Mouse (Mus musculus) kidney, embryonic 16.5 days (tissue): Measurements from ENCODE around the gene Espn. TPM values are rescaled to one million over a fixed set of nuclear protein-coding genes. Genes with fewer than 3 reads are reported as not detected.
A peak's percentile ranks its signal among the peaks of the same experiment; 100 is the strongest.

Source experiments
- ATAC-seq: fragments of 200-750 bp; cut with Nextera tagmentation; 2 replicates; pipeline ENCODE4 v1.8.0; 2017; ENCODE audit warnings: moderate TSS enrichment; ENCODE audit not compliant: low FRiP score, low TSS enrichment
- H3K27ac ChIP-seq: fragments of 300-500 bp; sonication (generic); 2 replicates; pipeline ENCODE4 v1.5.1; 2014; ENCODE audit warnings: low read length
- H3K27me3 ChIP-seq: fragments of 300-500 bp; sonication (generic); 2 replicates; pipeline ENCODE4 v1.6.1; 2014; ENCODE audit warnings: low read length, control low read depth, mixed read lengths; ENCODE audit not compliant: insufficient read depth
- H3K36me3 ChIP-seq: fragments of 300-500 bp; sonication (generic); 2 replicates; pipeline ENCODE4 v1.6.1; 2014; ENCODE audit warnings: low read length, control low read depth, mixed read lengths; ENCODE audit not compliant: insufficient read depth
- H3K4me1 ChIP-seq: fragments of 300-500 bp; sonication (generic); 2 replicates; pipeline ENCODE4 v1.6.1; 2014; ENCODE audit warnings: low read length, control low read depth, mixed read lengths; ENCODE audit not compliant: insufficient read depth
- H3K4me2 ChIP-seq: fragments of 300-500 bp; sonication (generic); replicated peaks from 2 replicates; pipeline ENCODE4 v1.6.1; 2014; ENCODE audit warnings: low read depth, low read length
- H3K4me3 ChIP-seq: fragments of 300-500 bp; sonication (generic); 2 replicates; pipeline ENCODE4 v1.5.1; 2014; ENCODE audit warnings: mild to moderate bottlenecking, low read length
- H3K9ac ChIP-seq: fragments of 300-500 bp; sonication (generic); replicated peaks from 2 replicates; pipeline ENCODE4 v1.6.1; 2014; ENCODE audit warnings: low read length
- H3K9me3 ChIP-seq: fragments of 300-500 bp; sonication (generic); 2 replicates; pipeline ENCODE4 v1.6.1; 2016; ENCODE audit warnings: low read length, control low read depth
- WGBS: fragments of 180-500 bp; shearing (Covaris S2); extraction: QIAGEN DNeasy Blood & Tissue Kit; methylation state at CpG from one replicate; pipeline ENCODE4 v1.1.7; 2014; 5-methylcytosine and 5-hydroxymethylcytosine counted together
- polyA plus RNA-seq: library from polyadenylated mRNA; unstranded; fragments of >200 nt; fragmentation: Nextera tagmentation; extraction: Ambion mirVana; gene quantifications from 2 replicates; pipeline ENCODE4 v1.2.1, GENCODE M21; 2015

Gene Espn
- polyA plus RNA-seq, 1 experiment from 2014 or later: 22.2 TPM

GRCm38 (mm10) chr4:152094233-152094632 lies 57.9 kb downstream of the Espn start:
- Histone ChIP-seq H3K27ac (no peak overlapping the region), H3K9me3 (no peaks in the 10 kb centered on the region), H3K4me3 (no peak overlapping the region), H3K9ac (no peak overlapping the region), H3K27me3 (no peaks in the 10 kb centered on the region), H3K4me1 (peaks cover 24% of the 10 kb centered on the region), H3K4me2 (no peak overlapping the region), H3K36me3 (no peaks in the 10 kb centered on the region)
- ATAC-seq: no peak
- 86% methylated on average over 12 of the region's 12 CpGs for WGBS

- Histone ChIP-seq H3K9ac (peak overlapping the region; percentile 51), H3K4me1 (peaks cover 28% of the 10 kb centered on the region), H3K27ac (peak overlapping the region; percentile 52)
Measured at GRCm38 (mm10) chr4:152092751-152093293, 59.3 kb downstream of the Espn start.

GRCm38 (mm10) chr4:152090191-152090590 lies 62.0 kb downstream of the Espn start:
- H3K4me3 ChIP-seq: no peak overlapping the region
- H3K9ac ChIP-seq: 0 out of 2 replicates have a peak overlapping the region, but pooled peaks have one; percentile 20
- no peak overlapping the region for H3K27ac ChIP-seq
- H3K4me2 ChIP-seq: no peak overlapping the region
- ATAC-seq: no peak
- WGBS: 79% methylated on average over 9 of the region's 9 CpGs
- H3K36me3 ChIP-seq: no peaks in the 10 kb centered on the region
- no peaks in the 10 kb centered on the region for H3K9me3 ChIP-seq
- H3K27me3 ChIP-seq: no peaks in the 10 kb centered on the region
- H3K4me1 ChIP-seq: peaks cover 28% of the 10 kb centered on the region

More at GRCm38 (mm10) chr4:152092751-152093293, 59.3 kb downstream of the Espn start:
- 0 out of 2 replicates have a peak, but pooled peaks have one; percentile 19 for ATAC-seq
- Histone ChIP-seq H3K36me3 (no peaks in the 10 kb centered on the region), H3K4me3 (no peak overlapping the region), H3K9me3 (no peaks in the 10 kb centered on the region), H3K27me3 (no peaks in the 10 kb centered on the region), H3K4me2 (no peak overlapping the region)
- 46% methylated on average over 8 of the region's 8 CpGs for WGBS

- H3K36me3 ChIP-seq: no peaks in the 10 kb centered on the region
- H3K4me3 ChIP-seq: no peak overlapping the region
- 0 out of 2 replicates have a peak overlapping the region, but pooled peaks have one; percentile 4 for H3K9ac ChIP-seq
- peak overlapping the region; percentile 83; the same call in 1 of the 2 replicates for H3K4me2 ChIP-seq
- H3K27me3 ChIP-seq: no peaks in the 10 kb centered on the region
- H3K4me1 ChIP-seq: peaks cover 28% of the 10 kb centered on the region
- WGBS: 45% methylated on average over 8 of the region's 8 CpGs
- ATAC-seq: no peak
- H3K9me3 ChIP-seq: no peaks in the 10 kb centered on the region
- no peak overlapping the region for H3K27ac ChIP-seq
Measured at GRCm38 (mm10) chr4:152088556-152089120, 63.5 kb downstream of the Espn start.

- peak overlapping the region; percentile 87; the same call in 1 of the 2 replicates for H3K4me3 ChIP-seq
- H3K4me2 ChIP-seq: peak overlapping the region; percentile 83
- WGBS: 40% methylated on average over 4 of the region's 4 CpGs
- no peaks in the 10 kb centered on the region for H3K9me3 ChIP-seq
- H3K4me1 ChIP-seq: peaks cover 28% of the 10 kb centered on the region
- H3K36me3 ChIP-seq: no peaks in the 10 kb centered on the region
- H3K27ac ChIP-seq: no peak overlapping the region
- 0 out of 2 replicates have a peak overlapping the region, but pooled peaks have one; percentile 89 for H3K9ac ChIP-seq
- H3K27me3 ChIP-seq: no peaks in the 10 kb centered on the region
- ATAC-seq: no peak
Measured at GRCm38 (mm10) chr4:152088133-152088532, 64.0 kb downstream of the Espn start.

GRCm38 (mm10) chr4:152087211-152088081 lies 64.7 kb downstream of the Espn start:
- H3K4me1 ChIP-seq: peaks cover 22% of the 10 kb centered on the region
- peak overlapping the region; percentile 89 for H3K9ac ChIP-seq
- no peak for ATAC-seq
- peak overlapping the region; percentile 87 for H3K4me3 ChIP-seq
- H3K9me3 ChIP-seq: no peaks in the 10 kb centered on the region
- H3K27me3 ChIP-seq: no peaks in the 10 kb centered on the region
- H3K27ac ChIP-seq: peak overlapping the region; percentile 75; the same call in 1 of the 2 replicates
- H3K36me3 ChIP-seq: no peaks in the 10 kb centered on the region
- 3% methylated on average over 12 of the region's 12 CpGs for WGBS
- H3K4me2 ChIP-seq: peak overlapping the region; percentile 83

- peaks cover 18% of the 10 kb centered on the region for H3K4me1 ChIP-seq
- under 1% methylated on average over 53 of the region's 92 CpGs for WGBS
- H3K9ac ChIP-seq: peak overlapping the region; percentile 89
- peak overlapping the region; percentile 87 for H3K4me3 ChIP-seq
- peak overlapping the region; percentile 83 for H3K4me2 ChIP-seq
- no peaks in the 10 kb centered on the region for H3K27me3 ChIP-seq
- H3K36me3 ChIP-seq: no peaks in the 10 kb centered on the region
- H3K27ac ChIP-seq: peak overlapping the region; percentile 75
- peak; percentile 89 for ATAC-seq
- H3K9me3 ChIP-seq: no peaks in the 10 kb centered on the region
Measured at GRCm38 (mm10) chr4:152086505-152087210, 65.5 kb downstream of the Espn start.

- Histone ChIP-seq H3K27me3 (no peaks in the 10 kb centered on the region), H3K9ac (no peak overlapping the region), H3K4me2 (no peak overlapping the region), H3K9me3 (no peaks in the 10 kb centered on the region), H3K4me3 (no peak overlapping the region), H3K4me1 (peaks cover 18% of the 10 kb centered on the region), H3K27ac (no peak overlapping the region), H3K36me3 (no peaks in the 10 kb centered on the region)
- WGBS: 87% methylated on average over 7 of the region's 7 CpGs
- no peak for ATAC-seq
Measured at GRCm38 (mm10) chr4:152084616-152085015, 67.6 kb downstream of the Espn start.

GRCm38 (mm10) chr4:152083611-152084220 lies 68.5 kb downstream of the Espn start:
- Histone ChIP-seq H3K36me3 (no peaks in the 10 kb centered on the region), H3K4me3 (no peak overlapping the region), H3K9me3 (no peaks in the 10 kb centered on the region), H3K4me1 (peaks cover 15% of the 10 kb centered on the region), H3K27me3 (no peaks in the 10 kb centered on the region), H3K27ac (no peak overlapping the region), H3K9ac (no peak overlapping the region), H3K4me2 (no peak overlapping the region)
- no peak for ATAC-seq
- WGBS: 66% methylated on average over 7 of the region's 7 CpGs
